Comparison of ENCODE assay signal across 13 mouse cellular contexts in the genomic region with DNA sequence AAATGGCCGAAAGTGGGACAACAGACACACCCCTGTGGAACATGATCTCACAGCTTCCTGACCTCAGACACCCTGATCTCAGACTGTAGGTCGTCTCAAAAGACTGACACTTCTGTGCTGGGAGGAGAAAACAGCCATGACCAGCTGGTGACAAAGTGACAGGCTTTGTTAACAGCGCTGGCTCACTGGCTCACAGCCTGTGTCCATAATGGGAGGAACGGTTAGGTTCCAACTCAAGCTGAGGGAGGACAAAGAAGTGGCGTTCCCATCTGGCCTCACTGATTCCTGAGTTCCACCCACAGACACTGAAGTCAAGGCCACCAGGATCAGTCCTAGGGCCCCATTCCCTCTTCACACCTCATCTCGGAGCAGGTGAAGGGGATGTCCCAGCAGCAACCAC.
DNase-seq lines count a peak whose midpoint lies in the region; ATAC-seq and TF ChIP-seq lines count a peak whose summit lies in the region.
"Had no signal": no experiment of that assay in that cellular context is flagged by ENCODE, and none has a peak within 500 bp of the region (broad histone marks: within the 10 kb centered on the region; RNA-seq: fewer than 3 reads in every experiment).

No protein-coding gene starts in this region.

- WGBS in lung, postnatal 0 days, result 49% methylated on average over 6 of the region's 6 CpGs
- WGBS in hindbrain, embryonic 16.5 days, result 19% methylated on average over 6 of the region's 6 CpGs

- no peaks in the 10 kb centered on the region for H3K9me3 ChIP-seq in lung, postnatal 0 days (ENCODE audit: low read length)
- H3K9me3 ChIP-seq in hindbrain, embryonic 16.5 days (ENCODE audit: control insufficient read depth, low read length), result no peaks in the 10 kb centered on the region
- H3K9me3 ChIP-seq: embryonic facial prominence, embryonic 12.5 days; limb, embryonic 15.5 days; lung, embryonic 15.5 days had no signal

- TF ChIP-seq EP300 in lung, postnatal 0 days (IDR thresholded peaks at IDR 0.05), result no peak

- H3K27ac ChIP-seq in lung, postnatal 0 days (ENCODE audit: low read length), result no peak overlapping the region
- H3K27ac ChIP-seq in hindbrain, embryonic 16.5 days (ENCODE audit: low read depth, low read length), result no peak overlapping the region
- H3K27ac ChIP-seq: embryonic facial prominence, embryonic 12.5 days; limb, embryonic 15.5 days; lung, embryonic 15.5 days had no signal

- no peak for ATAC-seq in lung, postnatal 0 days
- 0 out of 2 replicates have a peak, but pooled peaks have one; percentile 34 for ATAC-seq in hindbrain, embryonic 16.5 days
- ATAC-seq: forebrain, embryonic 16.5 days had no signal

- H3K4me2 ChIP-seq in lung, postnatal 0 days (replicated peaks; ENCODE audit: low read depth, low read length), result no peak overlapping the region
- H3K4me2 ChIP-seq in hindbrain, embryonic 16.5 days (ENCODE audit: low read length), result no peak overlapping the region
- H3K4me2 ChIP-seq: embryonic facial prominence, embryonic 12.5 days; limb, embryonic 15.5 days; lung, embryonic 15.5 days had no signal

- DNase-seq in embryo, embryonic 10 days (ENCODE audit: low spot score), result peak; percentile 47
- no peak for DNase-seq in embryo, embryonic 9.5 days (ENCODE audit: extremely low spot score)
- DNase-seq in lung, postnatal 0 days (ENCODE audit: low spot score), result peak; percentile 36
- no peak for DNase-seq in lung, postnatal 36 days
- DNase-seq in cerebellum, adult 9-10 months, result peak; percentile 74
- no peak for DNase-seq in ovary, adult 18-20 months (ENCODE audit: low spot score)
- no peak for DNase-seq in urinary bladder, postnatal 14 days (ENCODE audit: low spot score)
- DNase-seq: layer of hippocampus, postnatal 36 days had no signal

- H3K9ac ChIP-seq in lung, postnatal 0 days (replicated peaks; ENCODE audit: low read depth), result no peak overlapping the region
- H3K9ac ChIP-seq in hindbrain, embryonic 16.5 days (ENCODE audit: low read depth, low read length), result no peak overlapping the region
- H3K9ac ChIP-seq: embryonic facial prominence, embryonic 12.5 days; limb, embryonic 15.5 days; lung, embryonic 15.5 days had no signal

- H3K4me3 ChIP-seq in lung, postnatal 0 days (ENCODE audit: low read depth, low read length), result no peak overlapping the region
- no peak overlapping the region for H3K4me3 ChIP-seq in hindbrain, embryonic 16.5 days (ENCODE audit: low read length)
- H3K4me3 ChIP-seq: embryonic facial prominence, embryonic 12.5 days; limb, embryonic 15.5 days; lung, embryonic 15.5 days had no signal

- TF ChIP-seq CTCF in lung, postnatal 0 days (IDR thresholded peaks at IDR 0.05), result no peak

- no peaks in the 10 kb centered on the region for H3K4me1 ChIP-seq in lung, postnatal 0 days (ENCODE audit: insufficient read depth, low read depth, low read length)
- peaks cover 6% of the 10 kb centered on the region for H3K4me1 ChIP-seq in hindbrain, embryonic 16.5 days (ENCODE audit: control insufficient read depth, insufficient read depth, low read depth, low read length)

- no peaks in the 10 kb centered on the region for H3K27me3 ChIP-seq in lung, postnatal 0 days (replicated peaks; ENCODE audit: insufficient read depth, low read length)
- peaks cover under 1% of the 10 kb centered on the region for H3K27me3 ChIP-seq in hindbrain, embryonic 16.5 days (replicated peaks; ENCODE audit: control insufficient read depth, insufficient read depth, low read length)
- H3K27me3 ChIP-seq: embryonic facial prominence, embryonic 12.5 days had no signal

- no peaks in the 10 kb centered on the region for H3K36me3 ChIP-seq in lung, postnatal 0 days (ENCODE audit: insufficient read depth, low read length)
- no peaks in the 10 kb centered on the region for H3K36me3 ChIP-seq in hindbrain, embryonic 16.5 days (ENCODE audit: control insufficient read depth, insufficient read depth, low read length)
- H3K36me3 ChIP-seq: embryonic facial prominence, embryonic 12.5 days; limb, embryonic 15.5 days; lung, embryonic 15.5 days had no signal

Comparison
In these comparisons a context has a peak if more than half of its experiments do, and no peak if none do; other contexts are left out.
1. DNase-seq: peak in embryo, embryonic 10 days (single experiment), lung, postnatal 0 days (single experiment) and cerebellum, adult 9-10 months (single experiment); none in embryo, embryonic 9.5 days (single experiment), lung, postnatal 36 days (single experiment), ovary, adult 18-20 months (single experiment) and urinary bladder, postnatal 14 days (single experiment).